Mouse (Mus musculus): Measurements from ENCODE around the gene Mfsd2a. TPM values are rescaled to one million over a fixed set of nuclear protein-coding genes. Genes with fewer than 3 reads are reported as not detected.

Mfsd2a gene
- polyA plus RNA-seq, 1 experiment from 2014 or later, result 25.2 TPM

DNA sequence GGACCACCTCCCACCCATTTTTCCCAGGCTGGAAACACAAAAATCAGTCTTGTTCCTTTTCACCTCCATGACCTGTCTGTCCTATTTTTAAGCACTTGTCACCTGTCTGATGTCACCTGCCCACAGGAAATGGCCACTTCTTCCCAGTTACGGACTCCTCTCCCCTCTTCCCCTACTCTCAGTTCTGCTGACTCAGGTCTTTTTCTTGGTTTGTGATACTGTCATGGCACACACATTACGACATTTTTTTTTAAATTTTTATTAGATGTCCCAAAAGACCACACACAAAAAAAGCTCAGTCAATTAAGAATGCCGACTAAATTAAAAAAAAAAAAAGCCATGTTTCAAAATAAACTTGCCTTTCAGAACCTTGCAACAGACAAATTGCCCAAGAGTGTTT, 21.5 kb upstream of the Mfsd2a start:
- ATAC-seq (ENCODE audit: low FRiP score) (no peak), DNase-seq (ENCODE audit: low spot score) (no peak)
- WGBS, result 80% methylated on average over 3 of the region's 3 CpGs
- Histone ChIP-seq H3K27ac (ENCODE audit: low read depth, low read length) (no peak overlapping the region), H3K4me1 (replicated peaks; ENCODE audit: control insufficient read depth, insufficient read depth, low read length) (peaks cover 2% of the 10 kb centered on the region; the same call in 1 of the 2 replicates), H3K27me3 (ENCODE audit: control insufficient read depth, insufficient read depth, low read length) (no peaks in the 10 kb centered on the region; the same call in 1 of the 2 replicates), H3K9ac (ENCODE audit: low read depth, low read length) (no peak overlapping the region), H3K9me3 (ENCODE audit: control insufficient read depth, low read length) (no peaks in the 10 kb centered on the region), H3K4me2 (replicated peaks; ENCODE audit: low read depth, low read length) (no peak overlapping the region), H3K4me3 (ENCODE audit: low read depth, low read length) (no peak overlapping the region), H3K36me3 (ENCODE audit: control insufficient read depth, insufficient read depth, low read length) (no peaks in the 10 kb centered on the region)

DNA sequence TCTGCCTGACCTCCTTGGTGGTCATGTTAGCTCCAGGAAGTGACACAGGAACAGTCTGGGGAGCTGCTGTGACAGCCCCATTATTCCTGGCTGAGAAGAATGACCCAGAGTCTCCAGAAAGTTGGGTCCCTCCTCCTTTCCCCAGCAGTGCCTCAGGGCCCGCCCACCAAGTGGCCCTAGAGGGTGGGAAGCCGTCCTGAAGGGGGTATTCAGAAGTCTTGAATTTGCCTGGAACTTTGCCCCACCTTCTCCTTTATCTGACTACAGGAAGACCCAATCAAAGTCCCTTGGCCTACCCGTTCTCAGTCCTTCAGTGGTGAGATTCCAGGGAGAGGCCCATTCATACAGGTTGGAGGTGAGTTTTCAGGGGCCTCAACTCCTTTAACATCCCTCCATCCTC, 20.9 kb upstream of the Mfsd2a start:
- Histone ChIP-seq H3K4me1 (replicated peaks; ENCODE audit: control insufficient read depth, insufficient read depth, low read length) (peaks cover 2% of the 10 kb centered on the region; the same call in 1 of the 2 replicates), H3K27me3 (ENCODE audit: control insufficient read depth, insufficient read depth, low read length) (no peaks in the 10 kb centered on the region; the same call in 1 of the 2 replicates), H3K9ac (ENCODE audit: low read depth, low read length) (no peak overlapping the region), H3K4me3 (ENCODE audit: low read depth, low read length) (no peak overlapping the region), H3K36me3 (ENCODE audit: control insufficient read depth, insufficient read depth, low read length) (no peaks in the 10 kb centered on the region), H3K27ac (ENCODE audit: low read depth, low read length) (no peak overlapping the region), H3K9me3 (ENCODE audit: control insufficient read depth, low read length) (no peaks in the 10 kb centered on the region), H3K4me2 (replicated peaks; ENCODE audit: low read depth, low read length) (no peak overlapping the region)
- DNase-seq (ENCODE audit: low spot score) (no peak), ATAC-seq (ENCODE audit: low FRiP score) (no peak)
- 33% methylated on average over 3 of the region's 3 CpGs for WGBS

DNA sequence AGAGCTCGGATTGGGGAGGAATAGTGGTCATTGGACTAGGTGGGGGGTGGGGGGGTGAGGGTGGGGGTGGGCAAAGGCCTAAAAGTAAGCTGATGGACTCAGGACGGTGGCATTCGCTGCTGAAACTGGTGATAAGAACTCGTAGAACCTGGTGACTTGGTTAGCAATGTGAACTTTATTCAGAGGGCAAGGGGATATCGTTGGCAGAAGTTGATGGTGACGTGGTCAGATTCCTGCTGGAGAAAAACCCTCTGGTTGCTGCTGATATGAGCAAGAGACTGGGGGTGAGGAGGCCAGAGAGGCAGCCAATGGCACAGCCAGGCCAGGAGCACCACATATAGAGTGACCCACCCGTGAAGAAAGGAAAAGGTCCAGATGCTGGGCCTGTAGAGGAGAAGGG, 20.2 kb upstream of the Mfsd2a start:
- H3K27ac ChIP-seq (ENCODE audit: low read depth, low read length), result no peak overlapping the region
- no peaks in the 10 kb centered on the region; the same call in 1 of the 2 replicates for H3K27me3 ChIP-seq (ENCODE audit: control insufficient read depth, insufficient read depth, low read length)
- no peaks in the 10 kb centered on the region for H3K36me3 ChIP-seq (ENCODE audit: control insufficient read depth, insufficient read depth, low read length)
- H3K4me2 ChIP-seq (replicated peaks; ENCODE audit: low read depth, low read length), result no peak overlapping the region
- no peak overlapping the region for H3K9ac ChIP-seq (ENCODE audit: low read depth, low read length)
- peaks cover 2% of the 10 kb centered on the region; the same call in 1 of the 2 replicates for H3K4me1 ChIP-seq (replicated peaks; ENCODE audit: control insufficient read depth, insufficient read depth, low read length)
- no peak for DNase-seq (ENCODE audit: low spot score)
- 83% methylated on average over 7 of the region's 7 CpGs for WGBS
- no peak for ATAC-seq (ENCODE audit: low FRiP score)
- no peaks in the 10 kb centered on the region for H3K9me3 ChIP-seq (ENCODE audit: control insufficient read depth, low read length)
- H3K4me3 ChIP-seq (ENCODE audit: low read depth, low read length), result no peak overlapping the region

DNA sequence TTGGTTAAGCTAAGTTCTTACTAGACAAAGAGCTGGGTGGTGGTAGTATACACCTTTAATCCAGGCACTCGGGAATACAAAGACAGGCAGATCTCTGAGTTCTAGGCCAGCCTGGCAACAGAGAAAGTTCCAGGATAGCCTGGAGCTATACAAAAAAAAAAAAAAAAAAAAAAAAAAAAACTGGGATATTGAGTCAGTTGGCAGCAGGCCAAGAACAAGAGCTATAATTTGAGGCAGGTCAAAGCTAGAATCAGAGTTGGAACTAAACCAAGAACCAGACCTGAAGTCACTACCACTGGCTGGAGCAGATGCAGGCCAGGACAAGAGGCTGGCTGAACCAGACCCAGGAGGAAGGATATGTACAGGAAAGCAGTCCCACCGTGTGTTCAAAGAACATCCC, 19.7 kb upstream of the Mfsd2a start:
- Histone ChIP-seq H3K4me1 (replicated peaks; ENCODE audit: control insufficient read depth, insufficient read depth, low read length) (peaks cover 2% of the 10 kb centered on the region; the same call in 1 of the 2 replicates), H3K27me3 (ENCODE audit: control insufficient read depth, insufficient read depth, low read length) (no peaks in the 10 kb centered on the region; the same call in 1 of the 2 replicates), H3K4me2 (replicated peaks; ENCODE audit: low read depth, low read length) (no peak overlapping the region), H3K27ac (ENCODE audit: low read depth, low read length) (no peak overlapping the region), H3K9me3 (ENCODE audit: control insufficient read depth, low read length) (no peaks in the 10 kb centered on the region), H3K4me3 (ENCODE audit: low read depth, low read length) (no peak overlapping the region), H3K9ac (ENCODE audit: low read depth, low read length) (no peak overlapping the region), H3K36me3 (ENCODE audit: control insufficient read depth, insufficient read depth, low read length) (no peaks in the 10 kb centered on the region)
- 96% methylated on average over 2 of the region's 2 CpGs for WGBS
- ATAC-seq (ENCODE audit: low FRiP score) (no peak), DNase-seq (ENCODE audit: low spot score) (no peak)

DNA sequence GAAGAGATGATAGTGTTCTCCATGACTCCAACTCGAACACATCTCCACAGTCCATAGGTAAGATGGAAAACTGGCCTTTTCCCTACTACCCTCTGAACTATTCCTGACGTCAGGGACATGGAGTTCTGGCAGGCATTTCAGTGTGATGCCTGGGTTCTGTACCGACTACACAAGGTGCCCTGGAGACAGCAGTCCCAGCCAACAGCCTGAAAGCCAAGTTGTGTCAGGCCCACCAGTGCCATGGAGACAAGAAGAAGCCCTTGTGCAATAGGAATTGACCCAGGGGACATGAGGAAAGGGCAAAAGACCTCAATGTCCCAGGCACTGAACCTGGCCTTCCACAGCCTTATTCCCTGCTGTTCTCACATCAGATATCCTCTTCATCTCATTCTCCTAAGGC, 18.8 kb upstream of the Mfsd2a start:
- Histone ChIP-seq H3K4me1 (replicated peaks; ENCODE audit: control insufficient read depth, insufficient read depth, low read length) (peaks cover 2% of the 10 kb centered on the region; the same call in 1 of the 2 replicates), H3K4me2 (replicated peaks; ENCODE audit: low read depth, low read length) (no peak overlapping the region), H3K9me3 (ENCODE audit: control insufficient read depth, low read length) (no peaks in the 10 kb centered on the region), H3K4me3 (ENCODE audit: low read depth, low read length) (no peak overlapping the region), H3K27ac (ENCODE audit: low read depth, low read length) (no peak overlapping the region), H3K9ac (ENCODE audit: low read depth, low read length) (no peak overlapping the region), H3K27me3 (ENCODE audit: control insufficient read depth, insufficient read depth, low read length) (no peaks in the 10 kb centered on the region; the same call in 1 of the 2 replicates), H3K36me3 (ENCODE audit: control insufficient read depth, insufficient read depth, low read length) (no peaks in the 10 kb centered on the region)
- ATAC-seq (ENCODE audit: low FRiP score) (no peak), DNase-seq (ENCODE audit: low spot score) (no peak)
- WGBS, result 83% methylated on average over 3 of the region's 3 CpGs

DNA sequence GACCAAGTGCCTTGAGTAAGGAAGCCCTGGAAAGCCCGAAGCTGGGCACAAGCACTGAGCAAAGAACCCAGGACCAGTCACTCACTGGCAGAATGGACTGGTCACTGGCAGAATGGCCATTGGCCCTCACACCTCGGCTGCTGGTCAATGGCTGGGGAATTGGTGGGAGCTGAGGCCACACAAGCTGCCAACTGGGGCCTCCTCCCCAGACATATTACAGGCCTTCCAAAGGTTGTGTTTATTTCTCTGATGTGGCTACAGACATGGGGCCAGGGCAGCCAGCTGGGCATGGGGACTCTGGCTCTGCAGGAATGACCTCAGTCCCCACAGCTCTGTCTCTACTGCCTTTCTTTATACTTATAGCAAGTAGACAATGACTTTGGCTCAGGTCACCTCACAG, 17.9 kb upstream of the Mfsd2a start:
- no peak overlapping the region for H3K27ac ChIP-seq (ENCODE audit: low read depth, low read length)
- no peak overlapping the region for H3K4me3 ChIP-seq (ENCODE audit: low read depth, low read length)
- 94% methylated on average over 2 of the region's 2 CpGs for WGBS
- H3K4me1 ChIP-seq (replicated peaks; ENCODE audit: control insufficient read depth, insufficient read depth, low read length), result peaks cover 2% of the 10 kb centered on the region; the same call in 1 of the 2 replicates
- no peak overlapping the region for H3K4me2 ChIP-seq (replicated peaks; ENCODE audit: low read depth, low read length)
- H3K36me3 ChIP-seq (ENCODE audit: control insufficient read depth, insufficient read depth, low read length), result no peaks in the 10 kb centered on the region
- H3K27me3 ChIP-seq (ENCODE audit: control insufficient read depth, insufficient read depth, low read length), result no peaks in the 10 kb centered on the region; the same call in 1 of the 2 replicates
- no peak overlapping the region for H3K9ac ChIP-seq (ENCODE audit: low read depth, low read length)
- no peaks in the 10 kb centered on the region for H3K9me3 ChIP-seq (ENCODE audit: control insufficient read depth, low read length)
- no peak for ATAC-seq (ENCODE audit: low FRiP score)
- DNase-seq (ENCODE audit: low spot score), result no peak

DNA sequence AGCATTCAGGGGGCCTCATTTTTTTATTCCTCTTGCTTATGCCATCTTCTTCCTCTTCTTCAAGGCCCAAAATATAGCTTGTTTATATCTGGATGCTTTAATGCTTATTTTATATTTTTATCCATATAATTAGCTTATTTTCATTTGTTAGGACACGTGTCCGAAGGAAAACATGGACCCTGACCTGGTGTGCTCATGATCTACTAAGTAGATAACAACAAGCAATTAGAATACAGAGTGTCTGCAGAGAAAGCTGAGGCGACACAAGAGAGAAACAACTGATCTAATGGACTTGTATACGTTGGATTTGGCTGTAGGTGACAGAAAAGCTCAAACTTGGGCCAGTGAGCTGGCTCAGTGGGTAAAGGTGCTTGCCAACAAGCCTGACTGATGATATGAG, 15.9 kb upstream of the Mfsd2a start:
- no peaks in the 10 kb centered on the region for H3K27me3 ChIP-seq (ENCODE audit: control insufficient read depth, insufficient read depth, low read length)

DNA sequence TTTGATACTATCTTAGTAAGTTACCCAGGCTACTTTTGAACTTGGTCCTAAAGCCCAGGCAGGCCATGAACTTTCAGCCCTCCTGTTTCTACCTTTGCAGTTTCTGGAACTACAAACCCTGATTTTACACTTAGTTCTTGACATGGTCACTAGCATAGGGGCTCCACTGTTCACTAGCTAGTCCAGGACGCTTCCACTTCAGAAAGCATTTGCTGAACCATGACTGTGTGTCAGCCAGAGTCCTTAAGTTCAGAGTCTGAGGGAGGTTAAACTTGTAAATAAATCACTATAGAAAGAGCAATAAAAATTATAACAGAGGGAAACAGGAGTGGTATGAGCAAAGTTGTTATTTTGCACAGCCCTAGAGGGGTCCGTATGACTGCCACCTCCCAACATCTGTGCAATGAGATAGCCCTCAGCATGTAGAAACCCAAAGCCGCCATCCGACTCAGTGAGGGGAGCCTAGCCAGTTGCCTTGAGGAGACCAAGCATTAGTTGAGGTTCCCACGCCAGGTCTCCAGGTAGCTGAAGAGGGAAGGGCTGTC, 14.1 kb upstream of the Mfsd2a start:
- WGBS, result 82% methylated on average over 5 of the region's 5 CpGs

More for the DNA sequence above, 15.9 kb upstream of the Mfsd2a start:
- Histone ChIP-seq H3K9ac (ENCODE audit: low read depth, low read length) (no peak overlapping the region), H3K27ac (ENCODE audit: low read depth, low read length) (no peak overlapping the region), H3K4me3 (ENCODE audit: low read depth, low read length) (no peak overlapping the region), H3K4me1 (replicated peaks; ENCODE audit: control insufficient read depth, insufficient read depth, low read length) (no peaks in the 10 kb centered on the region), H3K9me3 (ENCODE audit: control insufficient read depth, low read length) (no peaks in the 10 kb centered on the region), H3K36me3 (ENCODE audit: control insufficient read depth, insufficient read depth, low read length) (no peaks in the 10 kb centered on the region), H3K4me2 (replicated peaks; ENCODE audit: low read depth, low read length) (no peak overlapping the region)
- DNase-seq (ENCODE audit: low spot score), result no peak
- no peak for ATAC-seq (ENCODE audit: low FRiP score)
- WGBS, result 84% methylated on average over 4 of the region's 4 CpGs

DNA sequence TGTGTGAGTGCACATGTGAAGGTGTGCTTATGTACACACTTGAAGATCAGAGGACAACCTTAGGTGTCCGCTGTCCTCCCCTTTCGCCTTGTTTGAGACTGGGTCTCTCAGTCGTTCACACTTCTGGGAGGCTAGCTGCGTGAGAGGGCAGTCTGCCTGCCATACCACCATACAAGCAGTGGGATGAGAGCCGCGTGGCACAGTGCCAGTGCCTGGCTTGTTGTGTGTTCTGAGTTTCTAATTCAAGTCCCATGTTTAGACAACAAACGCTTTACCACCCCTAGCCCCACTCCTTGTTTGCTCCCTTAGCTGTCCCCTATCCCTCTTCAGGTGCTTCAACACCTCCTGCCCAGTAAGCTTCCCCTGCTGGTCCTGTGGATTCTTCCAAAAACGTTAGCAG, 11.1 kb upstream of the Mfsd2a start:
- H3K9me3 ChIP-seq (ENCODE audit: control insufficient read depth, low read length), result no peaks in the 10 kb centered on the region
- no peaks in the 10 kb centered on the region for H3K27me3 ChIP-seq (ENCODE audit: control insufficient read depth, insufficient read depth, low read length)
- H3K36me3 ChIP-seq (ENCODE audit: control insufficient read depth, insufficient read depth, low read length), result no peaks in the 10 kb centered on the region
- H3K4me1 ChIP-seq (replicated peaks; ENCODE audit: control insufficient read depth, insufficient read depth, low read length), result no peaks in the 10 kb centered on the region
- WGBS, result 75% methylated on average over 8 of the region's 8 CpGs
- no peak for ATAC-seq (ENCODE audit: low FRiP score)
- no peak for DNase-seq (ENCODE audit: low spot score)
- H3K27ac ChIP-seq (ENCODE audit: low read depth, low read length), result no peak overlapping the region
- H3K4me3 ChIP-seq (ENCODE audit: low read depth, low read length), result no peak overlapping the region
- H3K4me2 ChIP-seq (replicated peaks; ENCODE audit: low read depth, low read length), result no peak overlapping the region
- H3K9ac ChIP-seq (ENCODE audit: low read depth, low read length), result no peak overlapping the region

More for the DNA sequence above, 14.1 kb upstream of the Mfsd2a start:
- H3K4me3 ChIP-seq (ENCODE audit: low read depth, low read length), result no peak overlapping the region
- H3K27ac ChIP-seq (ENCODE audit: low read depth, low read length), result no peak overlapping the region
- H3K4me1 ChIP-seq (replicated peaks; ENCODE audit: control insufficient read depth, insufficient read depth, low read length), result no peaks in the 10 kb centered on the region
- H3K4me2 ChIP-seq (replicated peaks; ENCODE audit: low read depth, low read length), result no peak overlapping the region
- H3K9me3 ChIP-seq (ENCODE audit: control insufficient read depth, low read length), result no peaks in the 10 kb centered on the region
- no peak for DNase-seq (ENCODE audit: low spot score)
- no peaks in the 10 kb centered on the region for H3K36me3 ChIP-seq (ENCODE audit: control insufficient read depth, insufficient read depth, low read length)
- H3K27me3 ChIP-seq (ENCODE audit: control insufficient read depth, insufficient read depth, low read length), result no peaks in the 10 kb centered on the region
- no peak for ATAC-seq (ENCODE audit: low FRiP score)
- no peak overlapping the region for H3K9ac ChIP-seq (ENCODE audit: low read depth, low read length)
